ENCODE assay signal across 12 mouse cellular contexts in the genomic region with DNA sequence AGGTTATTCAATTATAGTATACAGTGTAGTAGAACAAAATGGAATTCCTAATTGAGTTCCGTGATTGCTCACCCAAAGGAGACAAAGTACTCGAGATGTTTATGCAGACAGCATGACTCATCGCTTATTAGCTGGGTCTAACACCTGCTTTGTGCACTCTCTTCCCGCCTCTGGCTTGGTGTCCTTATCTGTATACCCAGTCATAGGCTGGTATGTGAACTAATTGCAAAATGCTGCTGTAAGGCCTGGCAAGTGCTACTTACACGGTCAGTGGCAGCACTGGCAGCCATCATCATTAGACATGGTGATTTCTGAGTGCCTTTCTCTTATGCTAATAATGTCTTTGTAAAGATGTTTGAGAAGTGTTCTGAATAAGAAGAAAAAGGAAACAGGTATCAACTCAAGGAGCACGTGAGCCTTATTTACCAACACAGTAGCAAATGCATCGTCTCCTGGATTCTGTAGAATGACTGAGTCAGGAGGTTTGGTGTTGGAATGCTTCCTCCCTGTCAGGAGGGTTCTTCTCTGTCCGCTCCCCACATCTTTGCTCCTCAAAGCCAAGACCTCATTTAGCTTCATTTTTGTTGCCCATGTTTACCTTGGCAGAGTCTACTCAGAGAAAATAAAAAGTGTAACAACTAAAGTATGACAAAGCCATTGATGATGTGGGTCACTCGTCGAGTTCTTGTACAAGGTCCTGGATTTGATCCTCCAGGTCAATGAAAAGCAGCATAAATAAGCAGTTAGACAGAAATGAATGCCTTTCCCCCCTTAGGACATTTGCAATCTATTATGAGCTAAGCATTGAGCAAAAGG.
DNase-seq lines count a peak whose midpoint lies in the region; ATAC-seq and TF ChIP-seq lines count a peak whose summit lies in the region.
"Had no signal": no experiment of that assay in that cellular context is flagged by ENCODE, and none has a peak within 500 bp of the region (broad histone marks: within the 10 kb centered on the region; RNA-seq: fewer than 3 reads in every experiment).

No protein-coding gene starts in this region.

- intact Hi-C loops in heart, postnatal 36 days (cut with DNase I): no loop called here

- no peak for TF ChIP-seq POLR2A in ES-Bruce4 (IDR thresholded peaks at IDR 0.05; ENCODE audit: insufficient read depth, low read length)

- no peak for TF ChIP-seq EP300 in ES-Bruce4 (IDR thresholded peaks at IDR 0.05; ENCODE audit: insufficient read depth, low read depth, low read length)

- H3K9ac ChIP-seq in heart, embryonic 12.5 days: no peak overlapping the region
- no peak overlapping the region for H3K9ac ChIP-seq in ES-Bruce4 (ENCODE audit: low read depth, poor library complexity, severe bottlenecking)
- H3K9ac ChIP-seq in liver, embryonic 13.5 days: peak overlapping the region; percentile 45
- H3K9ac ChIP-seq: embryonic facial prominence, embryonic 12.5 days; neural tube, embryonic 12.5 days had no signal

- H3K36me3 ChIP-seq in heart, embryonic 12.5 days: no peaks in the 10 kb centered on the region
- H3K36me3 ChIP-seq in ES-Bruce4 (ENCODE audit: control insufficient read depth, insufficient read depth, low read length, poor library complexity, severe bottlenecking): no peaks in the 10 kb centered on the region
- H3K36me3 ChIP-seq in liver, embryonic 13.5 days: no peaks in the 10 kb centered on the region
- H3K36me3 ChIP-seq in limb, embryonic 10.5 days: no peaks in the 10 kb centered on the region
- H3K36me3 ChIP-seq: embryonic facial prominence, embryonic 12.5 days; neural tube, embryonic 12.5 days had no signal

- no peak overlapping the region for H3K27ac ChIP-seq in heart, embryonic 12.5 days (ENCODE audit: poor library complexity, severe bottlenecking)
- peak overlapping the region; percentile 15; the same call in 1 of the 2 replicates for H3K27ac ChIP-seq in ES-Bruce4 (ENCODE audit: insufficient read depth, low read length)
- H3K27ac ChIP-seq in brown adipose tissue, adult 24 weeks (replicated peaks; ENCODE audit: low read depth, low read length): peak overlapping the region; percentile 98
- H3K27ac ChIP-seq in liver, embryonic 13.5 days: peak overlapping the region; percentile 92
- no peak overlapping the region for H3K27ac ChIP-seq in limb, embryonic 10.5 days
- H3K27ac ChIP-seq: embryonic facial prominence, embryonic 12.5 days; layer of hippocampus, adult 2 months; neural tube, embryonic 12.5 days had no signal

- H3K27me3 ChIP-seq in heart, embryonic 12.5 days (replicated peaks): no peaks in the 10 kb centered on the region
- no peaks in the 10 kb centered on the region; the same call in 1 of the 2 replicates for H3K27me3 ChIP-seq in ES-Bruce4 (ENCODE audit: control insufficient read depth, insufficient read depth, low read length, poor library complexity, severe bottlenecking)
- no peaks in the 10 kb centered on the region for H3K27me3 ChIP-seq in liver, embryonic 13.5 days
- no peaks in the 10 kb centered on the region for H3K27me3 ChIP-seq in limb, embryonic 10.5 days (ENCODE audit: low read depth, poor library complexity, severe bottlenecking)
- H3K27me3 ChIP-seq: neural tube, embryonic 12.5 days had no signal

- WGBS in heart, embryonic 12.5 days: 52% methylated on average over 10 of the region's 10 CpGs
- WGBS in liver, embryonic 13.5 days (ENCODE audit: insufficient replicate concordance): 38% methylated on average over 10 of the region's 10 CpGs
- 84% methylated on average over 10 of the region's 10 CpGs for WGBS in limb, embryonic 10.5 days

- H3K9me3 ChIP-seq in heart, embryonic 12.5 days (replicated peaks): no peaks in the 10 kb centered on the region
- H3K9me3 ChIP-seq in ES-Bruce4 (replicated peaks; ENCODE audit: control insufficient read depth, insufficient read depth, low read length, poor library complexity, severe bottlenecking): no peaks in the 10 kb centered on the region
- no peaks in the 10 kb centered on the region for H3K9me3 ChIP-seq in liver, embryonic 13.5 days (replicated peaks)
- no peaks in the 10 kb centered on the region for H3K9me3 ChIP-seq in limb, embryonic 10.5 days (replicated peaks)
- H3K9me3 ChIP-seq: embryonic facial prominence, embryonic 12.5 days; neural tube, embryonic 12.5 days had no signal

- peak; percentile 94 for ATAC-seq in heart, embryonic 12.5 days (ENCODE audit: insufficient number of reproducible peaks, low FRiP score)
- peak; percentile 96 for ATAC-seq in liver, embryonic 13.5 days (ENCODE audit: low read depth)

- DNase-seq in heart, postnatal 36 days: no peak
- DNase-seq in liver, embryonic 13.5 days: peak; percentile 77
- DNase-seq in limb, embryonic 10.5 days (ENCODE audit: low spot score): no peak
- no peak for DNase-seq in right cerebral cortex, adult 18-20 months
- no peak for DNase-seq in kidney, adult 9 months
- DNase-seq: adrenal gland, postnatal 36 days had no signal

- H3K4me1 ChIP-seq in heart, embryonic 12.5 days (replicated peaks): peaks cover 36% of the 10 kb centered on the region
- H3K4me1 ChIP-seq in ES-Bruce4 (ENCODE audit: control insufficient read depth, insufficient read depth, low read length): no peaks in the 10 kb centered on the region
- H3K4me1 ChIP-seq in brown adipose tissue, adult 24 weeks (ENCODE audit: control insufficient read depth, insufficient read depth, insufficient read length, low read length): peaks cover 15% of the 10 kb centered on the region
- H3K4me1 ChIP-seq in liver, embryonic 13.5 days (replicated peaks): peaks cover 64% of the 10 kb centered on the region
- H3K4me1 ChIP-seq in limb, embryonic 10.5 days: peaks cover 24% of the 10 kb centered on the region
- H3K4me1 ChIP-seq: neural tube, embryonic 12.5 days had no signal

- no peak overlapping the region for H3K4me2 ChIP-seq in heart, embryonic 12.5 days
- peak overlapping the region; percentile 39 for H3K4me2 ChIP-seq in liver, embryonic 13.5 days
- H3K4me2 ChIP-seq: embryonic facial prominence, embryonic 12.5 days; neural tube, embryonic 12.5 days had no signal

- TF ChIP-seq CTCF in ES-Bruce4 (IDR thresholded peaks at IDR 0.05; ENCODE audit: low read depth, low read length): no peak

- H3K4me3 ChIP-seq in heart, embryonic 12.5 days: no peak overlapping the region
- no peak overlapping the region for H3K4me3 ChIP-seq in ES-Bruce4 (ENCODE audit: low read depth, low read length)
- H3K4me3 ChIP-seq in brown adipose tissue, adult 24 weeks (ENCODE audit: insufficient read depth, low read depth, low read length): no peak overlapping the region
- H3K4me3 ChIP-seq in liver, embryonic 13.5 days (replicated peaks): no peak overlapping the region
- no peak overlapping the region for H3K4me3 ChIP-seq in limb, embryonic 10.5 days
- H3K4me3 ChIP-seq: embryonic facial prominence, embryonic 12.5 days; layer of hippocampus, adult 2 months; neural tube, embryonic 12.5 days had no signal

Comparison
In these comparisons a context has a peak if more than half of its experiments do, and no peak if none do; other contexts are left out.
1. H3K27ac ChIP-seq: peak in ES-Bruce4 (single experiment), brown adipose tissue, adult 24 weeks (single experiment) and liver, embryonic 13.5 days (single experiment); none in heart, embryonic 12.5 days (single experiment) and limb, embryonic 10.5 days (single experiment).